Mouse (Mus musculus) lung, postnatal 0 days (tissue): ENCODE measurements around the gene Cbx3.

Experiments used
- CTCF ChIP-seq: IDR thresholded peaks from 2 replicates; pipeline ENCODE4 v1.5.1; 2016; ENCODE audit warnings: antibody characterized with exemption, mild to moderate bottlenecking
- EP300 ChIP-seq: IDR thresholded peaks from 2 replicates; pipeline ENCODE4 v1.6.1; 2016; ENCODE audit warnings: antibody characterized with exemption, mild to moderate bottlenecking, control low read depth

GRCm38 (mm10) chr6:51432535-51433397 lies 37.4 kb upstream of the Cbx3 start, which contains the start of gene Nfe2l3:
- TF ChIP-seq EP300 (no peak), CTCF (no peak)
